Mouse (Mus musculus): ENCODE results near the gene Ncbp1. TPM values are rescaled to one million over a fixed set of nuclear protein-coding genes. Genes with fewer than 3 reads are reported as not detected.

Gene Ncbp1
- total RNA-seq, 1 experiment from 2014 or later = 137 TPM

- ATAC-seq (replicated peaks; ENCODE audit: low read depth, poor library complexity, severe bottlenecking) = peak; percentile 94
These were observed 57.5 kb downstream of the Ncbp1 start, which contains the start of gene Xpa for GRCm38 (mm10) chr4:46195781-46196487. TSS of gene Xpa (minus strand) at chr4:46196311.

GRCm38 (mm10) chr4:46196513-46196912 lies 58.1 kb downstream of the Ncbp1 start:
- ATAC-seq (replicated peaks; ENCODE audit: low read depth, poor library complexity, severe bottlenecking) = peak; percentile 42

GRCm38 (mm10) chr4:46198064-46198463 lies 59.7 kb downstream of the Ncbp1 start:
- no peak for ATAC-seq (replicated peaks; ENCODE audit: low read depth, poor library complexity, severe bottlenecking)

GRCm38 (mm10) chr4:46201834-46202561 lies 63.6 kb downstream of the Ncbp1 start:
- ATAC-seq (replicated peaks; ENCODE audit: low read depth, poor library complexity, severe bottlenecking) = peak; percentile 95

GRCm38 (mm10) chr4:46202562-46203126 lies 64.2 kb downstream of the Ncbp1 start:
- ATAC-seq (replicated peaks; ENCODE audit: low read depth, poor library complexity, severe bottlenecking) = no peak

- no peak for ATAC-seq (replicated peaks; ENCODE audit: low read depth, poor library complexity, severe bottlenecking)
These were observed 82.7 kb downstream of the Ncbp1 start for GRCm38 (mm10) chr4:46221090-46221489.

Other genes with a start within 250 kb of the Ncbp1 start
- gene Ccdc180, start 248.3 kb upstream of the Ncbp1 start, total RNA-seq (2017) = 0.05 and 0.87 TPM in 2 replicates
- 7.5 and 11.1 TPM in 2 replicates for gene Tdrd7, start 173.3 kb upstream of the Ncbp1 start, total RNA-seq (2017)
- gene Tmod1, start 99.7 kb upstream of the Ncbp1 start, total RNA-seq (2017) = 0.37 and 2.3 TPM in 2 replicates
- 24.1 and 38.2 TPM in 2 replicates for gene Tstd2, start 81 bp downstream of the Ncbp1 start, total RNA-seq (2017)
- 33.2 and 41.7 TPM in 2 replicates for gene Xpa, start 57.7 kb downstream of the Ncbp1 start, total RNA-seq (2017)
- 0.34 TPM in 1 of 2 replicates, not detected in the other for gene Foxe1, start 205.0 kb downstream of the Ncbp1 start, total RNA-seq (2017)